Mouse (Mus musculus): ENCODE data around the gene Vipr1. TPM values are rescaled to one million over a fixed set of nuclear protein-coding genes. Genes with fewer than 3 reads are reported as not detected.

Gene Vipr1
- 0.11 and 0.27 TPM in 2 replicates for polyA plus RNA-seq (2012)

GRCm38 (mm10) chr9:121642401-121643181 is at the start of gene Vipr1:
Gene Vipr1, plus strand, starts transcription at chr9:121642716.

DNA sequence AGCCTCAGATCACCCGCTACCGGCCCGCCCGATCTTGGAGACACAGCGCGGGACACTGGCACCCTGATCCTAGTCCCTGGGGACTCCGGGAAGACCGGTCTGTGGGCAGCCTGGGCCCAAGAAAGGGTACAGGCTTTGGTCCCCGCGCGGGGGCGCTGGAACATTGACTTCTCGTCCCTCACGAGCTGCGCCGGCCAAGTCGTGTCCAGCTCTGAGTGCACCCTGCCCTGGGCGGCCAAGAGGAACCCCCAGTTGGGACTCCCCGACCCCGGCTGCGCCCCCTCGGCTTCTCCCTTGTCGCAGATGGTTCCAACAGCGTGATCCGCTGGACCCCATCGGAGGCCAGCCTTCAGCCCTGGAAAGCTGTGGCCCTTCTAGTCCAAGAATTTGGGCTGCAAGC is 515 bp upstream of the Vipr1 start, which contains the start of gene Lyzl4:
Gene Lyzl4 (minus strand): TSS at position 96 of the 400 bp plus-strand sequence.

DNA sequence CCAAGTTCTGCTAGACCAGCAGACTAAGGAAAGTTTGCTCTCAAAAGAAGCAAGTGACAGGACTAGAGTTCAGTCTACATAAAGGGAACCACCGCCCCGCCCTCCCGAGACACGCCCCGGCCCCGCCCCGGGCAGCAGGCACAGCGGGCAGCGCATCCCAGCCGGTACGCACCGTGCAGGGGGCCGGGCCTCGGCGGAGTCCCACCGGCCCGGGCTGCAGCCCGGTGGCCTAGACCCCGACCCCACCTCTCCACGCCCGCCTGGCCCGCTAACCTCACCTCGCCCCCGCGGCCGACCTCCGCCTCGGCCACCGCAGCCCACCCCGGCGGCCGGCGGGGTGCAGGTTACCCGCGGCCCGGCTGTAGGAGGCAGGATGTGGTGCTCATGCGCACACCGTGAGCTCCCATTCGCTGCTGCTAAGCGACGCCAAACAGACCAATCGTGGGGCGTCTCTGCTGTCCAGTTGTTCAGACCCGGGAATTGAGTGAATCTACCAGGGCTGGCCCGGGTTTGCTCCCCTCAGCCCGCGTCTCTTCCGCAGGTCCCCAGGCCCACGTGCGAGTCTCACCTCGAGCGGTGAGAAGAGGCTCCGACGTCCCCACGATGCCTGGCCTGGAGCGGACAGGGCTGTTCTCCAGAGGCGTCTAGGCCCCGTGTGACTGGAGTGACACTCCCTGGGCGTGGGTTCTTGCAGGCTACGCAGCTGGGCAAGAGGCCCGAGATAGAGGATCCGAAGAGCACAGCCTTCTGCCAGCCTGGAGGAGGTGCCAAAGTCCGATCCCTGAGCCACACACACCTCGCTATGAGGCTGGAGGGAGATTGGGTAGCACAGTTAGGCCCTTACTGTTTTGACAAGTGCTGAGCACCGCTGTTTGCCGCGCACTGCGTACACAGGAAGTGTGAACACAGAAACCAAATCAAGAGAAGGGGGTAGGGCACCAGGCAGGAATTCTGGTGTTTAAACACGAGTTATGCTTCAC is 62.4 kb downstream of the Vipr1 start, which contains the start of gene Sec22c:
Gene Sec22c (minus strand): TSS at position 845 of the 980 bp plus-strand sequence.

DNA sequence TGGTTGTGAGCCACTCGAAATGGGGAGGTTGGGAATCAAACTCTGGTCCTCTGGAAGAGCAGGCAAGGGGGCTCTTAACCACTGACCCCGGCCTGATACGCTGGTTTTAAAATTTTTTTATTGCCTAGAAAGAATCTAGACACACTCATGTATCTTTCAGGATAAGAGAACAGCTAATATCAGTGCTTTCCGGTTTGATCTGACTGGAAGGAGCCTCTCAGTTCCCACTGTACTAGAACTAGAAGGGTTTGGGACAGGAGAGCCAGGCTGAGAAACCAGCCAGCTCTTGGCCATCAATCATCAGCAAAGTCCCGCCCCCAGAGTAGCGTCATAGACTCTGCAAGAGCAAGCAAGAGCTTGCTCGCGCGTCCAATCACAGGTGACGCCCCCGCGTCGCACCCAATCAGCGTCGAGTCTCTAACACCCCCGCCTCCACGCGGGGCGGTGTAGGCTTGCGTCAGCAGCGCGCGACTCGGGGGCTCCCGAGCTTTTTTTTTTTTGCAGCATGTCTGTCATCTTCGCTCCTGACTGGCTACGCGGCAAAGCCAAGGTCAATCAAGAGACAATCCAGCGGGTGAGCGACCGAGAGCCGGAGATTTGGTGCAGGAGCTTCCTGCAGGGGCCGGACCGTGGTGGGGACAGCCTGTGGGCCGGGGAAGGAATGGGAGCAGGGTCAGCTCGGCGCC is 67.5 kb downstream of the Vipr1 start, which contains the start of gene Ss18l2:
Gene Ss18l2 (plus strand): TSS at position 432 of the 686 bp plus-strand sequence.

DNA sequence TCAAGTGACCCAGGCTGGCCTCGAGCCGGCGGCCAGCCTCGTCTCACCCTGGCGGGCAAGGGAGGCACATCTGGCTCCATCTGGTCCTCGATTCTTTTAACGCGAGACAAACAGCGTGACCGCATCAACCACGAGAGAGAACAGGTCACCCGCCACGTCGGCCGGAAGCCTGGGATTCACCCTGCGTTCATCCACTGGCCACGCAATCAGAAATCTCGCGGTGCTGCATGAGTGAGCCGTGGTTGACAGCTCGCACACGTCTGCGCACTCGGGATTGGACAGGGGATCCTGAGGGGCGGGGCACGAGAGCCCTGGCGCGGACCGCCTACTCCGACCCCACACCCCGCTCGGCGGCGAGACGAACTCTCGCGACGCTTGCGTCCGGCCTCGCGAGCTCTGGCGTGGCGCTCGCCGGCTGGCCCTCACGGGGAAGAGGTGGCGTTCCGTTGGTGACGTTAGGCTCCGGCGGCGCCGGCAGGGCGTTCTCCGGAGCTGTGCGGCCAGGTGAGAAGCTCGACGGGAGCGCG is 76.3 kb downstream of the Vipr1 start, which contains the start of gene Nktr:
Gene Nktr (plus strand): TSS at position 378 of the 527 bp plus-strand sequence.

Other genes with a start within 250 kb of the Vipr1 start
- gene Cck, start 147.0 kb upstream of the Vipr1 start, polyA plus RNA-seq (2012), result not detected in 2 replicates
- not detected in 2 replicates for gene Lyzl4, start 620 bp upstream of the Vipr1 start, polyA plus RNA-seq (2012)
- 11.1 and 13.3 TPM in 2 replicates for gene Sec22c, start 62.8 kb downstream of the Vipr1 start, polyA plus RNA-seq (2012)
- 20.2 and 27.5 TPM in 2 replicates for gene Ss18l2, start 67.6 kb downstream of the Vipr1 start, polyA plus RNA-seq (2012)
- 21.3 and 36.5 TPM in 2 replicates for gene Nktr, start 76.5 kb downstream of the Vipr1 start, polyA plus RNA-seq (2012)
- 2.5 and 4.0 TPM in 2 replicates for gene Zfp651, start 116.6 kb downstream of the Vipr1 start, polyA plus RNA-seq (2012)
- gene Klhl40, start 134.9 kb downstream of the Vipr1 start, polyA plus RNA-seq (2012), result 0.03 TPM in 1 of 2 replicates, not detected in the other
- not detected in 2 replicates for gene Hhatl, start 149.8 kb downstream of the Vipr1 start, polyA plus RNA-seq (2012)
- 0.12 TPM in 1 of 2 replicates, not detected in the other for gene Ccdc13, start 196.7 kb downstream of the Vipr1 start, polyA plus RNA-seq (2012)
- gene Higd1a, start 215.6 kb downstream of the Vipr1 start, polyA plus RNA-seq (2012), result 28.9 and 31.4 TPM in 2 replicates